Mouse (Mus musculus): ENCODE measurements around the gene Dab1. TPM values are rescaled to one million over a fixed set of nuclear protein-coding genes. Genes with fewer than 3 reads are reported as not detected.

The Dab1 gene
- total RNA-seq, 2 experiments from 2014 or later, result 115 to 127 TPM

DNA sequence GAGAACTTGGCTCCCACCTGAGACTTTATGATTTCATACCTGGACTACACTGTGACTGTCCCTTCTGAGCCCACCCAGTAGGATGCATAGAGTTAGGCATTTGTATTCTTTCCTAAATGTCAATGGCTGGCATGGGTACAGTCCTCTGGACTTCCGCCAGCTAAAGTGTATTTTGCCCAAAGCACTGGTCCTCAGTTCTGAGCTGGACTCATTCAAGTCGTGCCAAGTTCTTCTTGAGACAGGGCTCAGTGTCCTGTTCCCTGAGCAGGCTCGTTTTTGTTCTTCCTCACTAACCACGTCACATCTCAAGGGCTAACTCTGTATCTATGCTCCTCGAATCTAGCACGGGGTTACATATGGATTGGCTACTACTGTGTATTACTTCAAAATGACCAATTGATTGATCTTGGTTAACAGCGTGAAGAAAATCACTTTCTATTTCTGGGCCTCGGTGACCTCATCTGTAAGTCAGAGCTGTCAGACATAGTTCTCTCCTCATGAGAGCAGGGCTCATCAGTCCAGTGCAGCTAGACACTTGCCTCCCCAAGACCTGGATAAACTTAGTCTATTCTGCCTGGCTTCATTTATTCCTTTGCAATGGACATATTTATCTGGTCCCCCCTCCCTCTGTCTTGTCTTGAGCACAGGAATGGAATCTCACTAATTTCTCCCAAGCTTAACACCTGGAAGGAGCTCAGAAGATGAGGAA, 1023.8 kb downstream of the Dab1 start:
- peak; percentile 40 to 73 for DNase-seq (ENCODE audit: extremely low spot score in 1 of 2, low spot score in 2 of 2)
- intact Hi-C loops (cut with DNase I), result no loop called here

DNA sequence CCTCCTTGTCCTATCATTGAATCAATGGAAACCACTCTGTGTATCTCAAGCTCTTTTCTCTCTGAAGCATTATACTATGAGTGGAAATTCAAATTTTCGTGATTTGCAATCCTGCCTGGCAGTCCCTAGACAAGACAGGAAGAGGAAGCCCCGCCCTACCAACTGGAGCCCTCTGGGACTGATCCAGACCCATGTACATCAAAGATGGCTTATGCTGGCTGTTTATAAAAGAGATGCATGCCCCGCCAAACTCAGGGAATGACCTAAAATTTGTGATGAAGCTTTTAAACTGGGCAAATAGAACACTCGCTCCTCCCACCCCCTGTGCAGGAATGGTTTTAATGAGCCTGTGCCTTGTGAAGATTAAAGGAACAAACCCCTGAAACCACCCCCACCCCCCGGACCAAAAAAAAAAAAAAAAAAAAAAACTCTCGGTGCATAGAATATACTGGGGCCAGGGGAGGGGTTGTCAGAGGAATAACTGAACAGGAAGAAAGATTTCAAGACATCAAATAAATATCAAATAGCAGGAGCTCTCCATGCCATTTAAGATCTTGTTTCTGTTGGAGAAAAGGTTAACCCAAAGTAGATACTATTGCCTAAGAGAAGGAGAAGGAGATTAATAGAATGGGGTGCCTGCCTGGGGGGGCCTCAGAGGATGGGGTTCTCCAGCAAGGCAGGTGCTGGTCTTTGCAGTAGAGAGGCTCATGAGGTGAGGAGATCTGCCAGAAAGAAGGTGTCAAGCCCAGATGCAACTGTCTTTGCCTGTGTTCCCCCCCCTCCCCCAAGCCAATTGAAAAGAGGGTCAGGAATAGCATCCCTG, 1024.6 kb downstream of the Dab1 start:
- intact Hi-C loops (cut with DNase I), result no loop called here
- DNase-seq (ENCODE audit: extremely low spot score in 1 of 2, low spot score in 2 of 2), result peak; percentile 75 to 80

DNA sequence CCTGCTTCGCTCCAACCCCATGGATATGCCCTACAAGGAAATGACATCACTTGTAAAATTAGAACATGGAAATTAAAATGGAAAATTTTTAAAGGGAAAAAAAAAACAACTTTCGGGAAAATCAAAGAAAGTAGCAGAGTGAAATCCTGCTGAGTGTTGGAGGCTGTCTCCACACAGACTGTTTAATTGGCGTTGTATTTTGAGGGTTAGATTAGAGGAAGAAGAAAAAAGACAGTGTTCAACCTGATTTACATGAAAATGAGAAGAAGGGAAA, 1025.1 kb downstream of the Dab1 start:
- no peak for DNase-seq (ENCODE audit: extremely low spot score in 1 of 2, low spot score in 2 of 2)
- intact Hi-C loops (cut with DNase I), result no loop called here

DNA sequence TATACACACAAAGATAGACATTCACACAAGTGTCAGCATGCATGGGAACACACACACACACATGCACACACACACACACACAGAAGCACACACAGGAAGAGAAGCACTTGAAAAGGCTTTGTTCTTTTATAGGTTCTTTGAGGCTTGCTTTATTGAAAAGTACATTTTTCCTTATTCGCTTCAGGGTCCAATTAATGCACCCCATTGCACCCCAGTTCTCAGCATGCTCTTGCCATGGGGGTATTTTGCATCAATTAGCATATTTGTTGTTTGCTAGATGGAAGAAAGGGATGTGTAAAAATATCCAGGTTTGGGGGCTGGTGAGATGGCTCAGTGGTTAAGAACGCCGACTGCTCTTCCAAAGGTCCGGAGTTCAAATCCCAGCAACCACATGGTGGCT, 1025.7 kb downstream of the Dab1 start:
- intact Hi-C loops (cut with DNase I), result no loop called here
- DNase-seq (ENCODE audit: extremely low spot score in 1 of 2, low spot score in 2 of 2), result no peak

DNA sequence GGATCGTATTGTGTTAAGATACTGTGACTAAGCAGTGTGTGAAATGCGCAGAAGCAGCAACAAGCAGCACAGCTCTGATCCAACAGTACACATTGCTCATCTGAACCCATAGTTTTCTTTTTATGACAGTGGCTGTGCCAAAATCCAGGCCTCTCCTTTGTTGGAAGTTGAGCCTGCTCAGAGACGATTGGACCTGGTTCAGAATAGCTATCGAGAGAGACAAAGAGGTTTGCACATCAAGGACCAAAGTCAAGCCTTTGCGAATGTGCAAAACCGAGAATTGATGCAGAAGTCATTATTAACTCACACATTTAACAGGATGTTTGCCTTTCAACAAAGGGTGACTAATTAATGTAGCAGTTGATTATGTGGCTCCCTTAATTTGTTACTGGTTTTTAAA, 1032.6 kb downstream of the Dab1 start:
- DNase-seq (ENCODE audit: extremely low spot score in 1 of 2, low spot score in 2 of 2), result no peak
- intact Hi-C loops (cut with DNase I), result loop anchor here (5.0 kb wide), 1 partner anchor 241 kb away; no protein-coding TSS in a partner anchor

DNA sequence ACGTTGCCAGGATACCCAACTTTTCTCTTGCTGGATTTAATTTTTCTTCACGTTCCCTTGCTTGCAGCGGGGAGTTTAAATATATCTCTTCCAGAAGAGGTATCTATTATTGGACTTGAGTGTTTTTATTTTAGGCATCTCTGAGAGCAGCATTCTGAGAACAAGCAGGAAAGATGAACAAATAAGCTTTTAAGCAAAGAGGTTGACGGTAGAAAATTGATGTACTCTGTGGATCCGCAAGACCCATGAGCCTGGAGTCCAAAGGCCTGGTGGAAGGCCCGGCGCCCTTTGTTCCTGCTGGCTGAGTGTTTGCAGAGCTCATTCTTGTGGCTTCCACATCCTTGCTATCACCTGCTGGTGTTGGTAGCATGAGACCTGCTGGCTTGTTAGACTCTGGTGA, 1037.6 kb downstream of the Dab1 start:
- DNase-seq (ENCODE audit: extremely low spot score in 1 of 2, low spot score in 2 of 2), result no peak
- intact Hi-C loops (cut with DNase I), result no loop called here

DNA sequence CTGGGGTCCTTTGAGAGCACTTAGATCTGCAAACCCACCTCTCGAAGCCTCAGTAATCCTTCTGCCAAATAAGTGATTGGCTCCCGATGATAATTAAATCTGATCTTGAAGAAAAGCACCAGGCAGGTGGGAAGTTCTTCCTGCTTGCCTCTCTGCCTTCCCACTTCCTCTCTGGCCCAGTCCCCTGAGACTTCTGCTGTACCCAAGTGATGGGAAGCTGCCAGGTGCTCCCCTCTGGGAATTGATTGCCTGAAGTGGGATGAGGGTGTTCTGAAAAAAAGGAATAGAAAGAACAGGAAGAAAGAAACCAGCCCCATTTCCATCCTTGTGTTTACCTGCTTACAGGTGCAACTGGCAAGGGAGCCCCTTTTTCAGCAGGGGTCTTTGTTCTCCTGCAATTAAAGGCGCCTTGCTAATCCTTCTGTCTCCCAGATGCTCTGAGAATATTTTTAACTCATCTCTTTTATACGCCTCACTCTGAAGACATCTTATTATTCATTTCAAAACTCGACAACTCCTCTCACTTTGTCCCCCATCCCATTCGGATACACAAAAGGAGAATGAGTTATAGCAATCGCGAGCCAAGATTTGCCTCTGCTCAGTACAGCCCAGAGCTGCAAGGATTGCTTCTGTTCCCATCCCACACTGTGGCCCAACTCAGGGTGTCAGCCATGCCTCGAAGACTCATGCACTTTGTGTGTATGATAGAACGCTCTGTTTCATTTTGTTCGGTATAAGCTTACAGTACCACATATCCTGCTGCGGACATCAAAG, 1043.9 kb downstream of the Dab1 start:
- intact Hi-C loops (cut with DNase I), result loop anchor here (10.0 kb wide), 1 partner anchor 208 kb away; no protein-coding TSS in a partner anchor

DNA sequence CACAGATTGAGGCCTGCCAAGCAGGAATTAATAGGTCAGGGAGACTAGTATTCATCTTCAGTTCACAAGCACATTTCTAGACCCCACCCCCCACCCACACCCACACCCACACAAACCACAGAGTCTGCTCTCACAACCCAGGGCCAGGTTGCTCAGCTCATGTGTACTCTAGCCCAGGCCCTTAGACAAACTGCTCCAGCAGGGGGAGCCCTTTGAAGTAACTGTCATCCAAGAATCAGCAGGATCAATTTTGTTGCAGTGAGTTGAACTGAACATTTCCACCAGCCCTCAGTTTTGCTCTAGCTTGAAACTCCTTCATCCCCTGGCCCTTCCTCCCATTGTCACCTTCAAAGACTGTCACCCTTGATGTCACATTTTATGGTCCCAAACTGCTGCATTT, 1046.4 kb downstream of the Dab1 start:
- intact Hi-C loops (cut with DNase I), result loop anchor here (10.0 kb wide), 1 partner anchor 211 kb away; no protein-coding TSS in a partner anchor
- DNase-seq (ENCODE audit: extremely low spot score in 1 of 2, low spot score in 2 of 2), result peak in 1 of 2 experiments; percentile 60

More for the DNA sequence above, 1043.9 kb downstream of the Dab1 start:
- DNase-seq (ENCODE audit: extremely low spot score in 1 of 2, low spot score in 2 of 2), result no peak

DNA sequence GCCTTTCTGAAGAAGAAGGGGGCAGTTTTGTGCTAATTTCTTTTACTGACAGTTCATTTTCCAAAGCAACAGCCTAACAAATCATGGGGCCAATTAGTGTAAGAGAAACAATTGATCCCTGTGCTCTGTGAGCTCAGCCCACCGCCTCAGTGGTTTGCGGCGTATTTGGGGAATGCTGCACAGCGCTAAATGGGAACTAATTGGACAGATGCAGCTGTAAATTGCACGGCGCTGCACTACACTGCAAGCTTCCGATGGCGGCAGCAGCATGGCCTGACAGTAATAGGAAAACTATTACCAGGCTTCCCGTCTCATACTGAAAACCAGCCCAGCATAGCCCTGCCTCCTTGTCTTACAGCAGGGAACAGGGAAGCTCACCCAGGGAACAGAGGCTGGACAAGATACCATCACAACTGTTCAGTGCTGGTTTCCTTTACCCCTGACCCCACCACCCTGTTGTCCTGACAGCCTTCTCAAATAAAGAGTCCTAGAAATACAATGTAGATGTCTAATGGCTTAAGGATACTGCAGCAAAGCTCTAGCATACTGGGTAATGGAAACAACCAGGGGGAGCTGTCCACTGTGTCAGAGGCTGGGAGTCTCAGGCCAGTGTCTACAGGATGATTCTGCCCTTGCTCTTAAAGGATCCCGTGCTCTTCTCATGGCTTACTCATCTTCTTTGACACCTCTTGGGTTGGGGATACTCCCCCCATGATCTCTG, 1047.8 kb downstream of the Dab1 start:
- DNase-seq (ENCODE audit: extremely low spot score in 1 of 2, low spot score in 2 of 2), result no peak
- intact Hi-C loops (cut with DNase I), result loop anchor here (10.0 kb wide), 1 partner anchor 212 kb away; no protein-coding TSS in a partner anchor

DNA sequence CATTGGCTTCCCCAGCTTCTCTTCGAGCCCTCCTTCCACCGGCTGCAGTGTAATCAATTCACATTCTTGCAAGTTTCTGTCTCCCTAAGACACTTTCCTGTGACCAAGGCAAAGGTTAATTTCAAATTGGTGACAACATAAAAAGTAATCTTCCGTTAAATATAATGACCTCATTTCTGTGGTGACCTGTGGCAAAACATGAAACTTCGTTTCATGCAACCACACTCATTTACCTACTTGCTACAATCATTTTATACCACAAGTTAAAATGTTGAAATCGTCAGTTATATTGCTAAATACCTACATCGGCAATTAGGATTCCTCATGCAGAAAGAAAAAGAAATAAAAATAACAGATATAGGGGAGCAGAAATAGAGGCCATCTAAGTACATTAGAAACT, 1048.9 kb downstream of the Dab1 start:
- intact Hi-C loops (cut with DNase I), result loop anchor here (10.0 kb wide), 1 partner anchor 213 kb away; no protein-coding TSS in a partner anchor
- DNase-seq (ENCODE audit: extremely low spot score in 1 of 2, low spot score in 2 of 2), result no peak

DNA sequence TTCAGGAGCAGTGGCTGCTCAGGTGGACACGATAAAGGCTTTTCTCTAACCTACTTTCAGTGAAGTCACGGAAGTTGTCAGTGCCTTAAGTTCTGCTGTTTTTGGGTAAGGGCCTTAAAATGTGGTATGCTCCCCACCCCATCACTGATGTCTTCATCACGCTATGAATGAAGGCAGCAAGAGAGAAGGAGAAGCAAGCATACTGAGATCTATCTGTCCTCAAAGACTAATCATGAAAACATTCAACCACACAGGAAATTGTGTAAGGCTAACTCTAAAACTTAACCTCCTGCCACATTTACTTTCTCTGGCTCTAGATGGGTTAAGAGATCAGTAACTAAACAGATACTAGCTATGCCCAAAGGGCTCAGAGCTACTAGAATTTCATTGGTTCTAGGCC, 1050.2 kb downstream of the Dab1 start:
- intact Hi-C loops (cut with DNase I), result loop anchor here (10.0 kb wide), 1 partner anchor 215 kb away; no protein-coding TSS in a partner anchor
- no peak for DNase-seq (ENCODE audit: extremely low spot score in 1 of 2, low spot score in 2 of 2)

DNA sequence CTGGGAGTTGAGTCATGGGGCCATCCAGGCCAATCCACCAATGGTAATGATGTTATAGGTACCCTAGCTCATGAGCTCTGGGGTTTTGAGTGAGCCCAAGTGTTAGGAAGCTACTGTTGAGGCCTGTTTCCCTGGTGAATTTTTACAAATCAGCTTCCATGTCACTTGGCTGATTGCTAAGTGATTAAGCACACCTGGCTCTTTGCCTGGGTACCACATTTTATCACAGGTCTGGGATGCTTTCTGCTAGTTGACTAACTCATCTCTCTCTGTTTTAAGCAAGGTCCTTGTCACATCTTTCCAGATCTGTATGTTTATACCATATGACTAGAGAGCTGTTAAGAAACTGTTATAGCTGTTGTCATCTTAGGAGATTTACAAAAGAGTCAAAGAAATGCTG, 1051.6 kb downstream of the Dab1 start:
- no peak for DNase-seq (ENCODE audit: extremely low spot score in 1 of 2, low spot score in 2 of 2)
- intact Hi-C loops (cut with DNase I), result no loop called here

DNA sequence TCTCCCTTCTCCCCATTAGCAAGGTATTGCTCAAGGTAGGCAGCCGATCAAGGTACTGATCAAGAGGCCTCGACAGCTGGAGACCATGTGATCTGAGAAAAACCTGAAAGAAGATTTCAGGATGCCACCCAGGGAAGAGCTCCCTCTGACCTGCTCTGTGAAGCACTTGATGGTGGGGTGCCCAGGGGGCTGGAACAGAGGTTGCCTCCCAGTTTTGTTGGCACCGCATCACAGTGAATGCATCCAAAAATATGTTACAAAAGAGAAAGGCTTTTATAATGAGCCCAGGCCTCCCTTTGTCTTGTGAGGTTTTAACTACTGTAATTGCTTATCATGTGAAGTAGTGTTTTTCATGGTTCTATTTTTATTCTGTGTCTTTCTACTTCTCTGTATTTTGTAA, 1054.2 kb downstream of the Dab1 start:
- intact Hi-C loops (cut with DNase I), result no loop called here
- no peak for DNase-seq (ENCODE audit: extremely low spot score in 1 of 2, low spot score in 2 of 2)

DNA sequence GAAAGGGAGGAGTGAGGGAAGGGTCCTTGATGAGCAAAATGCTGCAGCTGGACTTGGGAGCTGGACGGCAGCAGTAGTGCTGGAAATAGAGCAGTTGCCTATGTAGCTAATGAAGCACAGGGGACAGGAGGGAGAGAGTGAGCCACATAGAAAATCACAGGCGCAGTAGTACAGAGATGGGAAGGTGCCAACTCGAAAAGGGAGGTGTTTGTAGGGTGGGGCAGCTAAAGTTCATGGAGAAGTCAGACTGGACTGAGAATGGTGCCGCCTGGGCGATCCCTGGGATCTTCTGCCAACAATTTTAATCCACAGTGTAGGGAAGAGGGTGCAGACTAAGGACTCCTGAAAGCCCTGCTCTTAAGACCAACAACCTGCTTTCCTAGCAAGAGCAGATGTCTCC, 1055.5 kb downstream of the Dab1 start:
- intact Hi-C loops (cut with DNase I), result no loop called here
- no peak for DNase-seq (ENCODE audit: extremely low spot score in 1 of 2, low spot score in 2 of 2)

DNA sequence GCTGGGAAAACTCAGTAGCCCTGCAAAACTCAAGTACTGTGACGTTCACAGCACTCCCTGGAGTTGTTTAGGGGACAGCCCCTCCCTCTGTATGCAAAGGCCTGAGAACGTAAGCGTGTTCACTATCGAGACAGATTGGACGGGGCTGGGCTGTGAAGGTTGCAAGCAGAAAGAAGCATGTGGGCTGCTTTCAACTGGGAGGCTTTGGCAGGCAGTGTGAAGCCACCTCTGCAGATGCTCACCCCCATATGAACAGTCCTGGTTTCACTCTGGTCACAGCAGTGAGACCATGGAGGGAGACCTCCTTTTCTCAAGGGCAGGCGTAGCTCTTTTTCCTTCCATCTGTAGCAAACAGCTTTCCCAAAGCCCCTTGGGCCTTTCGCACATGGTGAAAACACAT, 1059.1 kb downstream of the Dab1 start:
- DNase-seq (ENCODE audit: extremely low spot score in 1 of 2, low spot score in 2 of 2), result peak; percentile 26 to 32

DNA sequence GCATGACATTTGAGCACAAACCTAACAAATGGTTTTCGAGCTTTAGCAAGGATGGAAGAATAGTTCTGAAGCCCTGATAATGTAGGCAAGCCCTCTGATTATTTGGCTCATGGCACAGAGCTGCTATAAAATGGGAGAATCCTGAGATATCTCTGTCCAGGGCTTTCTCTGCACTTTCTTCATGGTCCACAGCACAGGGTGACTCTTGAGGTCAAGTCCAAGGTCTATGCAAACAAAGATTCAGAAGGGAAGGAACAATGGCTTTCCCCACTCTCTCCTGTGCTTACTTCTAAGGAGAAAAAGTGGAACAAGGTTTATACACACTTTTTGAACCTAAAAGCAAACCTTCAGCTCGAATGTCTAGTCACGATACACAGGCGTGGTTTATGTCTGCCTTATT, 1061.3 kb downstream of the Dab1 start:
- DNase-seq (ENCODE audit: extremely low spot score in 1 of 2, low spot score in 2 of 2), result no peak
- intact Hi-C loops (cut with DNase I), result no loop called here

More for the DNA sequence above, 1059.1 kb downstream of the Dab1 start:
- intact Hi-C loops (cut with DNase I), result no loop called here

DNA sequence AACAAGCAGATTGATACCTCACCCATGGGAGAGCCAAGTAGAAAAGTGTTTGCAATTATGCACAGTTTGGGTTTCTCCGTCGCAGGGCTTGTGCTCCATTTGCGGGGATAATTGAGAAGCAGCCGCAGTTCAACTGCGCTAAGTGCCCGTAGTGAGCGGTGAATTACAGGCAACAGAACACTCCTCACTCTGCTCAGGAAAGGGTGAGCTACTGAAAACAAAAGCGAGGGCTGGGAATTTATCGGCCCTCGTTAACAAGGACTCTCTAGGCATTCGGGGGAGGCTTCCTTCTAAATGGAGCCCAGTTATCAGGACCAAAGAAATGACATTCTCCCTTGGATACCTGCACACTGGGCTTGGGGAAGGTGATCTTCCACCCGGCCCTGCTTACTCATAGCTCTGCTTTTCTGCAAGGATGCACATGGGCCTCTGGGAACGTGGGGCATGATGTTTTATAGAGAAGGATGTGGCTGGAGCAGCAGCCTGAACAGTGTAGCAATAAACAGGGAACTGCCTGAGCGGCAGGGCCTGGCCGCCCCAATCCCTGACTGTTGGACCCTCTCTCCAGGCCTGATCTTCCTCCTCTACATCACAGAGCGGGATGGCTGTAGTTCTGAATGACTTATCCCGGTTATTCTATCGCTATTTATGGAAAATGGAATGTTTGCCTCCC, 1067.1 kb downstream of the Dab1 start:
- DNase-seq (ENCODE audit: extremely low spot score in 1 of 2, low spot score in 2 of 2), result no peak
- intact Hi-C loops (cut with DNase I), result no loop called here

DNA sequence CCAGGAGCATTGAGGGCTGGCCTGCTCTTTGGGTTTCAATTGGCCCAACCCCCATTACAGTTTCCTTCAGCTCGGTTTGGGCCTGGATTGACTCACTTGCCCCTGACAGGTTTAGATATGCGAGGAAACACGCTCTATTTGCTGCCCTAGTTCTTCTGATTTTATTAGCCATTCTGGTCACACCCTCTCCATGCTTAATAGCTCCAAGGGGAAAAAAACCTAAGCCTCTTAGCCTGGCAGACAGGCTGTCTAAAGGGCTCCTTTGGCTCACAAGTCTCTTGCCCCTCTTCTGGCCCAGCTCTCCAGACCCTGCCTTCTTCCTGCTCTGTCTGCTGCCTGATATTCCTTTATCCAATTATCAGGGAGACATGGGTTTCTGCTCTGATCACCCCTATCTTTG, 1069.9 kb downstream of the Dab1 start:
- intact Hi-C loops (cut with DNase I), result no loop called here
- DNase-seq (ENCODE audit: extremely low spot score in 1 of 2, low spot score in 2 of 2), result no peak

All from left cerebral cortex, postnatal 10 days (tissue).